Mouse (Mus musculus): ENCODE results near the gene Fgf16.

- TF ChIP-seq ZNF384 (IDR thresholded peaks at IDR 0.05; ENCODE audit: low read depth, low read length) (no peak), MAFK (IDR thresholded peaks at IDR 0.05; ENCODE audit: insufficient read depth, low read depth, low read length) (no peak), CHD2 (IDR thresholded peaks at IDR 0.05; ENCODE audit: low read depth, low read length) (no peak), HCFC1 (IDR thresholded peaks at IDR 0.05; ENCODE audit: borderline replicate concordance, insufficient read depth, low read length) (no peak), ZC3H11A (IDR thresholded peaks at IDR 0.05; ENCODE audit: borderline replicate concordance, low read depth, low read length) (no peak)
Measured at GRCm38 (mm10) chrX:105763612-105764011, 467 bp upstream of the Fgf16 start.
